Mouse (Mus musculus): ENCODE data around the gene St6galnac3. TPM values are rescaled to one million over a fixed set of nuclear protein-coding genes. Genes with fewer than 3 reads are reported as not detected.

The St6galnac3 gene
- polyA plus RNA-seq, 1 experiment from 2014 or later = 34.9 TPM

DNA sequence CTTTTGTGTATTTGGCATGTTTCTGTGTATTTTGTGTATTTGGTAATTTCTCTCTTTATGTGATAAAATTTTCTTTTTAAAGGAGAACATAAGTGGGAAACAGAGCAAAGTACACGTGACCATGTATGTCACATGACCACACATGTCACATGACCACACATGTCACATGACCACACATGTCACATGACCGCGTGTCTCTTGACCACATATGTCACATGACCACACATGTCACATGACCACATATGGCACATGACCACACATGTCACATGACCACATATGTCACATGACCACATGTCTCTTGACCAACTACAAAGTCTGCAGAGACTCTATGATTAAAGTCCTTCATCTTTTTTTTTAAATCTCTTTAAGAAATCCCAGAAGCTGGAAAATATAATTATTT, 413.0 kb downstream of the St6galnac3 start:
- WGBS = 90% methylated on average over 3 of the region's 3 CpGs
- Histone ChIP-seq H3K4me2 (ENCODE audit: low read depth, low read length) (no peak overlapping the region), H3K36me3 (ENCODE audit: control insufficient read depth, insufficient read depth, low read length) (no peaks in the 10 kb centered on the region), H3K27ac (ENCODE audit: low read length) (no peak overlapping the region), H3K9ac (ENCODE audit: low read length) (no peak overlapping the region), H3K4me3 (replicated peaks; ENCODE audit: low read length) (no peak overlapping the region), H3K4me1 (ENCODE audit: control insufficient read depth, insufficient read depth, low read length) (no peaks in the 10 kb centered on the region), H3K27me3 (ENCODE audit: control insufficient read depth, insufficient read depth, low read length) (no peaks in the 10 kb centered on the region), H3K9me3 (replicated peaks; ENCODE audit: control insufficient read depth, low read length) (no peaks in the 10 kb centered on the region)
- no peak for ATAC-seq (ENCODE audit: insufficient read depth, low FRiP score)

DNA sequence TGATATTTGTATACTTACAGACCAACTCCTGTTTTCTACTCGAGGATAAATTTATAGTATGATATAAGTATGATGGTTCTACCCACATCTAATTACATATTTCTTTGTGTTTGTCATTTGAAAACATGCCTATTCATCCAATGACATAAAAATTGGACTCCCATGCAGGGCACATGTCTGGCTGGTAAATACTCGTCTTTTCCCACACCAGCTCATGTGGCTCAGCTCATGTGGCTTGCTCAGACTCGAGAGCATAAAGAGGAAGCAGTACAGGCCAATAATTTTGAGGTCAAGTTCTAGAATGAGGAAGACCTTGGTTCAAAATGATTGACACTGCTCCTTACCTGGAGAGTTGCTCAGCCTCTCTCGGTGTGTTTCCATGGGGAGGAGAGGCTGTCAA, 416.6 kb downstream of the St6galnac3 start:
- H3K4me1 ChIP-seq (ENCODE audit: control insufficient read depth, insufficient read depth, low read length) = no peaks in the 10 kb centered on the region
- no peaks in the 10 kb centered on the region for H3K36me3 ChIP-seq (ENCODE audit: control insufficient read depth, insufficient read depth, low read length)
- no peaks in the 10 kb centered on the region for H3K27me3 ChIP-seq (ENCODE audit: control insufficient read depth, insufficient read depth, low read length)
- no peak overlapping the region for H3K9ac ChIP-seq (ENCODE audit: low read length)
- ATAC-seq (ENCODE audit: insufficient read depth, low FRiP score) = no peak
- H3K9me3 ChIP-seq (replicated peaks; ENCODE audit: control insufficient read depth, low read length) = no peaks in the 10 kb centered on the region
- no peak overlapping the region for H3K4me2 ChIP-seq (ENCODE audit: low read depth, low read length)
- H3K27ac ChIP-seq (ENCODE audit: low read length) = no peak overlapping the region
- 74% methylated on average over 4 of the region's 4 CpGs for WGBS
- H3K4me3 ChIP-seq (replicated peaks; ENCODE audit: low read length) = no peak overlapping the region

DNA sequence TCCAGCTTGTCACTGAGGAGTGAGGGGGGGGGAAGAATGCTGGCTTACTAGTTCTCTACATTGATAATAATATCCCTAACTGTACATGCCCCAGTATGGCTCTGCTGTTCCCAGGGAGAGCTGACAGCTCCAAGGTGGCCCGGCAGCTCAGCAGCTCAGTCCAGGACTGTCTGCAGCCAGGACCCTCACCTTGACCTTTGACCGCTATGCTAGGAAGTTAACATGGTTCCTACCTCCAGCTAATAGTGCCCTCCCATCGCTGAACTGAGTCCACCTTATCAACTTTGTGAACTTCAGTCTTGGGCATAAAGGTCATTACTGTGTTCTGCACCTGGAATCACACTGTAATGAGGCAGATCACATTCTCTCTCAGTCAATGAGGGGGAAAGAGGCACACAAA, 419.8 kb downstream of the St6galnac3 start:
- no peak for ATAC-seq (ENCODE audit: insufficient read depth, low FRiP score)
- Histone ChIP-seq H3K4me2 (ENCODE audit: low read depth, low read length) (no peak overlapping the region), H3K9me3 (replicated peaks; ENCODE audit: control insufficient read depth, low read length) (no peaks in the 10 kb centered on the region), H3K27ac (ENCODE audit: low read length) (no peak overlapping the region), H3K9ac (ENCODE audit: low read length) (no peak overlapping the region), H3K27me3 (ENCODE audit: control insufficient read depth, insufficient read depth, low read length) (no peaks in the 10 kb centered on the region), H3K4me3 (replicated peaks; ENCODE audit: low read length) (no peak overlapping the region), H3K4me1 (ENCODE audit: control insufficient read depth, insufficient read depth, low read length) (no peaks in the 10 kb centered on the region), H3K36me3 (ENCODE audit: control insufficient read depth, insufficient read depth, low read length) (no peaks in the 10 kb centered on the region)
- WGBS = 70% methylated on average over 3 of the region's 3 CpGs

DNA sequence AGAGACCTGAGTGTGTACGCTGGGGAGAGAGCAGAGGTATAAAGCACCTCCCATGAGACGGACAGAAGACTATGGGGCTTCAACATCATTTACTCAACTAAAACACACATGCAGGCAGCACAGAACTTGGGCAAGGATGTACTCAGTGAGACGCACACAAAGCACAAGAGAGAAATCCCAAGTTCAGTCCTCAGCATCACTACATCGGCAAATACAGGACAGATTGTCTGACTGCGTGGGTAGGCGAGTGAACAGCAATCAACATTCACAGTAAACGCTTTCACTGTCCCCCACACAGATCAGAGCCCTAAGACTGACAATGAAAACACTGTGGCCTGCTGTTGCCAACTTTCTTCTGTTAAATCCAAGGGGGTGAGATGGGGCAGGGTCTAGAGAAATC, 422.6 kb downstream of the St6galnac3 start:
- H3K4me1 ChIP-seq (ENCODE audit: control insufficient read depth, insufficient read depth, low read length) = no peaks in the 10 kb centered on the region
- no peaks in the 10 kb centered on the region for H3K36me3 ChIP-seq (ENCODE audit: control insufficient read depth, insufficient read depth, low read length)
- H3K4me2 ChIP-seq (ENCODE audit: low read depth, low read length) = no peak overlapping the region
- H3K9ac ChIP-seq (ENCODE audit: low read length) = no peak overlapping the region
- H3K27me3 ChIP-seq (ENCODE audit: control insufficient read depth, insufficient read depth, low read length) = no peaks in the 10 kb centered on the region
- ATAC-seq (ENCODE audit: insufficient read depth, low FRiP score) = no peak
- no peak overlapping the region for H3K27ac ChIP-seq (ENCODE audit: low read length)
- H3K9me3 ChIP-seq (replicated peaks; ENCODE audit: control insufficient read depth, low read length) = no peaks in the 10 kb centered on the region
- 93% methylated on average over 7 of the region's 7 CpGs for WGBS
- H3K4me3 ChIP-seq (replicated peaks; ENCODE audit: low read length) = no peak overlapping the region

DNA sequence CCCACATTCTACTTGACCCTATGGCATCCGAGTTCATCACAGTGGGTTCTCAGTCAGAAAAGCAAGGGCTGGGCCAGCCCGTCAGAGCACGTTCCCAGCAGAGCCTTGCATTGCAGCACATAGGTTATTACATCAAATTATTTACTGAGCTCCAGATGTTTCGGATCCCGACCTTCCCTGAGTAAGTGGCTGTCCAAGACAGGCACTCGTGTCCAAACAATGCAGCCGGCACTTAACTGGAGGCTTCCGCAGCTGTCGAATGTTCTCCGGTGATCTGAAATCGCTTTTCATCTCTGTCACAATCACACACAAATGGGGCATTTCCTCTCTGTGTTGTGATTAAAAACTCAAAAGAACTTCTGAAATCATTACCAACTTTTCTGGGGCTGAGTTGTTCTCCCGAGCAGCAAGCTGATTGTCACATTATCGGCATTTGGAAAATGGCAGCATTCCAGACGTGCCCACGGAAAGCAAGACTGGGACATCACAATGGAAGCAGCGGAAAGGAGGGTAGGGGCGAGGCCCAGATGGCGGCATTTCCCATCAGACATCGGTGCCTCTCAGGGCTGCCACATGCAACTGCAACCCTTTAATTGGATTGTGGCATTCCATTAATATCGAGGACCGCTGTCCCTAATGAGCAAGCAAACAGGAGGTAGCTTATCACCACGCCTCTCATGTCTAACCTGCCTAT, 428.5 kb downstream of the St6galnac3 start:
- 49% methylated on average over 22 of the region's 22 CpGs for WGBS
- H3K4me2 ChIP-seq (ENCODE audit: low read depth, low read length) = peak overlapping the region; percentile 15
- ATAC-seq (ENCODE audit: insufficient read depth, low FRiP score) = 0 out of 2 replicates have a peak, but pooled peaks have one; percentile 26

DNA sequence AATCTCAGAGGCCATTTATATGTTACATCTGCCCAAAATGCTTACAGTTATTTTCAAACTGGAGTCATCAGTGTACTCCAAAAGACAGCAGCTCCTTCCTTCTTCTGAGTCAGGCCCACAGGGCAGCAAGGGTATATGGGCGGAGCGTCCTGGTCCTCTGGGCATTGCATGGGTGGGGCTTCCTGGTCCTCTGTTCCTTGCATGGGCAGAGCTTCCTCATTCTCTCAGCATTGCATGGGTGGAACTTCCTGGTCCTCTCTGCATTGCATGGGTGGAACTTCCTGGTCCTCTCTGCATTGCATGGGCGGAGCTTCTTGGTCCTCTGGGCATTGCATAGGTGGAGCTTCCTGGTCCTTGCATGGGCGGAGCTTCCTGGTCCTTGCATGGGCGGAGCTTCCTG, 432.1 kb downstream of the St6galnac3 start:
- ATAC-seq (ENCODE audit: insufficient read depth, low FRiP score) = no peak
- 91% methylated on average over 5 of the region's 5 CpGs for WGBS

More for the DNA sequence above, 428.5 kb downstream of the St6galnac3 start:
- Histone ChIP-seq H3K27me3 (ENCODE audit: control insufficient read depth, insufficient read depth, low read length) (no peaks in the 10 kb centered on the region), H3K36me3 (ENCODE audit: control insufficient read depth, insufficient read depth, low read length) (no peaks in the 10 kb centered on the region), H3K9ac (ENCODE audit: low read length) (no peak overlapping the region), H3K4me3 (replicated peaks; ENCODE audit: low read length) (no peak overlapping the region; the same call in 1 of the 2 replicates), H3K4me1 (ENCODE audit: control insufficient read depth, insufficient read depth, low read length) (peaks cover 4% of the 10 kb centered on the region), H3K9me3 (replicated peaks; ENCODE audit: control insufficient read depth, low read length) (no peaks in the 10 kb centered on the region), H3K27ac (ENCODE audit: low read length) (no peak overlapping the region; the same call in 1 of the 2 replicates)

DNA sequence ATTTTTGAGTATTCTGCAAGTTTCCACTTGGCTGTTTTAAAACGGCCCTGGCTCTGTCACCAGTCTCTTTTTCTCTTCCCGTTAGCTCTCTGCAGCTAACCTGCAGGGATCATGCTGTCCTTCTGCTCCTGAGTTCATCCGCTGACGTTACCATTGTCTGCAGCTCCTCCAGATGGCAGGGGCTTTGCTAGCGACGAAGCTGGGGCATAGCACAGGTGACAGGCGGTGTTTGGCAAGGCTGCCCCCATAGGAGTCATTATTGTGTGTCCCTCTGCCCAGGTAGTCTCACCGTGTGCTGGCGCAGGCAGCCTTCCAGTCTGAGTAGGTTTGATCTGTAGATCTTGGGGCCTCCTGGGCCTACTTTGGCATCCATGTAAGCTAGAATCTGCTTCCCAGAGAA, 432.6 kb downstream of the St6galnac3 start:
- H3K27ac ChIP-seq (ENCODE audit: low read length) = no peak overlapping the region
- no peaks in the 10 kb centered on the region for H3K9me3 ChIP-seq (replicated peaks; ENCODE audit: control insufficient read depth, low read length)
- H3K27me3 ChIP-seq (ENCODE audit: control insufficient read depth, insufficient read depth, low read length) = no peaks in the 10 kb centered on the region
- H3K4me3 ChIP-seq (replicated peaks; ENCODE audit: low read length) = no peak overlapping the region
- no peaks in the 10 kb centered on the region for H3K36me3 ChIP-seq (ENCODE audit: control insufficient read depth, insufficient read depth, low read length)
- H3K4me1 ChIP-seq (ENCODE audit: control insufficient read depth, insufficient read depth, low read length) = peaks cover 4% of the 10 kb centered on the region
- no peak overlapping the region for H3K9ac ChIP-seq (ENCODE audit: low read length)
- no peak overlapping the region for H3K4me2 ChIP-seq (ENCODE audit: low read depth, low read length)
- 81% methylated on average over 9 of the region's 9 CpGs for WGBS
- no peak for ATAC-seq (ENCODE audit: insufficient read depth, low FRiP score)

More for the DNA sequence above, 432.1 kb downstream of the St6galnac3 start:
- H3K36me3 ChIP-seq (ENCODE audit: control insufficient read depth, insufficient read depth, low read length) = no peaks in the 10 kb centered on the region
- H3K27me3 ChIP-seq (ENCODE audit: control insufficient read depth, insufficient read depth, low read length) = no peaks in the 10 kb centered on the region
- no peak overlapping the region for H3K27ac ChIP-seq (ENCODE audit: low read length)
- H3K4me2 ChIP-seq (ENCODE audit: low read depth, low read length) = no peak overlapping the region
- no peak overlapping the region for H3K4me3 ChIP-seq (replicated peaks; ENCODE audit: low read length)
- peaks cover 4% of the 10 kb centered on the region for H3K4me1 ChIP-seq (ENCODE audit: control insufficient read depth, insufficient read depth, low read length)
- H3K9ac ChIP-seq (ENCODE audit: low read length) = no peak overlapping the region
- no peaks in the 10 kb centered on the region for H3K9me3 ChIP-seq (replicated peaks; ENCODE audit: control insufficient read depth, low read length)

DNA sequence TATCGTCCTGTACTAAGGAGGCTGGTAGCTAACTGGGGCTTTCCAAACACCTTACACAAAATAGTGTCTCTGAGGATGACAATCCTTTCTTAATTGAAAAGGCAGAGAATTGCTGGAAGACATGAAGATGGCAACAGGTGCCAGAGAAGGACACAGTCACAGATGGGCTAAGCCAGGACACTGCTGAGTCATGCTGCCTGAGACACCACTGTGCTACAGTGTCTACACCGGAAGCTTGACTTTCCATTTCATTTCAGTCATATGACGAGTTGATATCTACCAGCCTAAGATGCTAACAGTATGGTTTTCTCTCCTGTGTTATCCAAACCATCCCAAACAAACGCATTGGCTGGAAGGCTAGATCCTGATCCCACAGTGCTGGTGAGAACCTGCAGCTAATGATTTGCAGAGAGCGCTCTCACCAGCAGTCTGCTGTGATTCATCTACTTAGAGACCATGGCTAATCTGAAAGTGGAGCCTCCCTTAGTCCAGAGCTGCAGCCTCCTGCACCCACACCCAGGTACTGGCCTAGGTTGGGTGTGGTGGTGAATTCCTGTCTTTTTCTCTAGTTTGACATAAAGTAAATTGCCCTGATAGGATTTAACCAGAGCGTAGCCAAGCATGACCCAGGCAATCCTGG, 433.4 kb downstream of the St6galnac3 start:
- no peak for ATAC-seq (ENCODE audit: insufficient read depth, low FRiP score)
- H3K9ac ChIP-seq (ENCODE audit: low read length) = no peak overlapping the region

DNA sequence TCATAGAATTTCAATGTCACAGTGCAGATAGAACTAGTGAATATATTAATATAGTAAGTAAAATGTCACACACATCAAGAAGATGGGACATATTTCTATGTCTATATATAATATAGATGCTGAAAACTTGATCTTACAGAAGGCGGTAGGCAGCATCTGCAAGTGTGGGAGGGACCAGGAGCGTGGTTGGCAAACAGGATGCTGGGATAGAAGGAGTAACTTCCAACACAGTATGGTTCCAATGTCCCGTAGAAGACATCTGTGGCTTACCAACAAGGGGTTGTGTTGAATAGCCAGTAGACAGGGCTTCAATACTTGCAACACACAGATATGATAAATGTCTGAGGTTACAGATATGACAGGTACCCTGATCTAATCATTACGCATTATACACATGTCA, 435.0 kb downstream of the St6galnac3 start:
- H3K9me3 ChIP-seq (replicated peaks; ENCODE audit: control insufficient read depth, low read length) = no peaks in the 10 kb centered on the region
- H3K4me3 ChIP-seq (replicated peaks; ENCODE audit: low read length) = no peak overlapping the region
- H3K27me3 ChIP-seq (ENCODE audit: control insufficient read depth, insufficient read depth, low read length) = no peaks in the 10 kb centered on the region
- no peak overlapping the region for H3K27ac ChIP-seq (ENCODE audit: low read length)
- no peaks in the 10 kb centered on the region for H3K4me1 ChIP-seq (ENCODE audit: control insufficient read depth, insufficient read depth, low read length)
- ATAC-seq (ENCODE audit: insufficient read depth, low FRiP score) = no peak
- H3K9ac ChIP-seq (ENCODE audit: low read length) = no peak overlapping the region
- 95% methylated on average over 4 of the region's 4 CpGs for WGBS
- no peaks in the 10 kb centered on the region for H3K36me3 ChIP-seq (ENCODE audit: control insufficient read depth, insufficient read depth, low read length)
- no peak overlapping the region for H3K4me2 ChIP-seq (ENCODE audit: low read depth, low read length)

More for the DNA sequence above, 433.4 kb downstream of the St6galnac3 start:
- Histone ChIP-seq H3K4me2 (ENCODE audit: low read depth, low read length) (no peak overlapping the region), H3K27me3 (ENCODE audit: control insufficient read depth, insufficient read depth, low read length) (no peaks in the 10 kb centered on the region), H3K4me1 (ENCODE audit: control insufficient read depth, insufficient read depth, low read length) (peaks cover 4% of the 10 kb centered on the region; the same call in 1 of the 2 replicates), H3K9me3 (replicated peaks; ENCODE audit: control insufficient read depth, low read length) (no peaks in the 10 kb centered on the region), H3K4me3 (replicated peaks; ENCODE audit: low read length) (no peak overlapping the region), H3K36me3 (ENCODE audit: control insufficient read depth, insufficient read depth, low read length) (no peaks in the 10 kb centered on the region), H3K27ac (ENCODE audit: low read length) (no peak overlapping the region)
- WGBS = 84% methylated on average over 6 of the region's 6 CpGs
